In genomic region chr5:136705532-136705931, GRCm38 (mm10) we compare ENCODE assay signal across 12 mouse cellular contexts. TPM values are rescaled to one million over a fixed set of nuclear protein-coding genes. Genes with fewer than 3 reads are reported as not detected.
DNase-seq lines count a peak whose midpoint lies in the region; ATAC-seq and TF ChIP-seq lines count a peak whose summit lies in the region.
"Had no signal": no experiment of that assay in that cellular context is flagged by ENCODE, and none has a peak within 500 bp of the region (broad histone marks: within the 10 kb centered on the region; RNA-seq: fewer than 3 reads in every experiment).

No protein-coding gene starts in this region.

- no peak overlapping the region for H3K4me2 ChIP-seq in kidney, embryonic 16.5 days (replicated peaks; ENCODE audit: low read depth, low read length)
- no peak overlapping the region for H3K4me2 ChIP-seq in forebrain, embryonic 13.5 days
- H3K4me2 ChIP-seq: heart, embryonic 13.5 days; kidney, embryonic 15.5 days; limb, embryonic 15.5 days had no signal

- WGBS in kidney, embryonic 16.5 days, result 93% methylated on average over 3 of the region's 3 CpGs
- WGBS in forebrain, embryonic 13.5 days, result 98% methylated on average over 3 of the region's 3 CpGs

- ATAC-seq in kidney, embryonic 16.5 days (ENCODE audit: low FRiP score, low TSS enrichment), result no peak
- ATAC-seq in G1E (ENCODE audit: extremely low read depth, insufficient number of reproducible peaks, low FRiP score, poor library complexity, severe bottlenecking), result no peak
- no peak for ATAC-seq in forebrain, embryonic 13.5 days

- peaks cover 4% of the 10 kb centered on the region for H3K4me1 ChIP-seq in kidney, embryonic 16.5 days (ENCODE audit: insufficient read depth, low read length)
- no peaks in the 10 kb centered on the region for H3K4me1 ChIP-seq in G1E (ENCODE audit: insufficient read depth, low read depth, low read length)
- peaks cover 2% of the 10 kb centered on the region for H3K4me1 ChIP-seq in forebrain, embryonic 13.5 days

- peaks cover 3% of the 10 kb centered on the region for H3K9me3 ChIP-seq in kidney, embryonic 16.5 days (ENCODE audit: low read length)
- H3K9me3 ChIP-seq in G1E (replicated peaks), result peaks cover 7% of the 10 kb centered on the region
- H3K9me3 ChIP-seq in forebrain, embryonic 13.5 days (replicated peaks), result 0 out of 2 replicates have a peak, but pooled peaks cover 7% of the 10 kb centered on the region
- H3K9me3 ChIP-seq: kidney, embryonic 15.5 days; limb, embryonic 15.5 days had no signal

- H3K27me3 ChIP-seq in kidney, embryonic 16.5 days (ENCODE audit: insufficient read depth, low read length), result no peaks in the 10 kb centered on the region
- no peaks in the 10 kb centered on the region for H3K27me3 ChIP-seq in G1E (ENCODE audit: insufficient read depth, low read length)
- H3K27me3 ChIP-seq in forebrain, embryonic 13.5 days, result peaks cover 5% of the 10 kb centered on the region; the same call in 1 of the 2 replicates
- H3K27me3 ChIP-seq: kidney, embryonic 15.5 days had no signal

- DNase-seq in kidney, postnatal 4 days, result peak; percentile 39 to 47
- DNase-seq in B cell, adult 2 months, result peak; percentile 58 to 63
- DNase-seq in G1E (ENCODE audit: low spot score), result no peak
- peak; percentile 61 for DNase-seq in naive thymus-derived CD4-positive, alpha-beta T cell, adult 2 months (ENCODE audit: low read depth)
- DNase-seq in urinary bladder, postnatal 10 days (ENCODE audit: low spot score), result no peak

- H3K27ac ChIP-seq in kidney, embryonic 16.5 days (ENCODE audit: low read length), result no peak overlapping the region
- H3K27ac ChIP-seq in forebrain, embryonic 13.5 days, result no peak overlapping the region
- H3K27ac ChIP-seq: heart, embryonic 13.5 days; kidney, embryonic 15.5 days; limb, embryonic 15.5 days had no signal

- no peaks in the 10 kb centered on the region for H3K36me3 ChIP-seq in kidney, embryonic 16.5 days (ENCODE audit: insufficient read depth, low read length)
- H3K36me3 ChIP-seq in G1E (replicated peaks), result no peaks in the 10 kb centered on the region
- no peaks in the 10 kb centered on the region for H3K36me3 ChIP-seq in forebrain, embryonic 13.5 days (ENCODE audit: poor library complexity, severe bottlenecking)
- H3K36me3 ChIP-seq: heart, embryonic 13.5 days; kidney, embryonic 15.5 days; limb, embryonic 15.5 days had no signal

- H3K4me3 ChIP-seq in kidney, embryonic 16.5 days (ENCODE audit: low read length), result no peak overlapping the region
- no peak overlapping the region for H3K4me3 ChIP-seq in G1E (ENCODE audit: low read depth, low read length)
- no peak overlapping the region for H3K4me3 ChIP-seq in forebrain, embryonic 13.5 days
- H3K4me3 ChIP-seq: heart, embryonic 13.5 days; kidney, embryonic 15.5 days; limb, embryonic 15.5 days had no signal

- 0 out of 2 replicates have a peak, but pooled peaks have one; percentile 28 for TF ChIP-seq CTCF in G1E (IDR thresholded peaks at IDR 0.05; ENCODE audit: low read depth, low read length)

- H3K9ac ChIP-seq in kidney, embryonic 16.5 days (replicated peaks; ENCODE audit: low read length), result no peak overlapping the region
- H3K9ac ChIP-seq in forebrain, embryonic 13.5 days, result no peak overlapping the region
- H3K9ac ChIP-seq: heart, embryonic 13.5 days; kidney, embryonic 15.5 days; limb, embryonic 15.5 days had no signal

RNA-seq across cellular contexts. Expression of gene Myl10, which starts 12.6 kb away (rescaled TPM):
- not detected in 2 replicates for polyA plus RNA-seq in kidney, embryonic 16.5 days (2015; fragmentation: Nextera tagmentation; extraction: Ambion mirVana)
- not detected in 2 replicates for total RNA-seq in G1E (2014; fragmentation: Nextera tagmentation)
- total RNA-seq in G1E (2017), result not detected in 2 replicates
- not detected in 2 replicates for polyA plus RNA-seq in G1E (2012)
- polyA plus RNA-seq in forebrain, embryonic 13.5 days (2015; fragmentation: Nextera tagmentation; extraction: Ambion mirVana), result not detected in 2 replicates
- total RNA-seq: adrenal gland, adult 18-20 months had no signal
- polyA plus RNA-seq: forebrain, embryonic 11.5 days; heart, embryonic 13.5 days; kidney, embryonic 15.5 days had no signal

Comparison
In these comparisons a context has a peak if more than half of its experiments do, and no peak if none do; other contexts are left out.
1. DNase-seq: peak in kidney, postnatal 4 days (2 of 2), B cell, adult 2 months (2 of 2) and naive thymus-derived CD4-positive, alpha-beta T cell, adult 2 months (single experiment); none in G1E (single experiment) and urinary bladder, postnatal 10 days (single experiment).